Mouse (Mus musculus): Measurements from ENCODE around the gene Miip. TPM values are rescaled to one million over a fixed set of nuclear protein-coding genes. Genes with fewer than 3 reads are reported as not detected.

Gene Miip
- polyA plus RNA-seq (2015; fragmentation: Nextera tagmentation; extraction: Ambion mirVana): 30.8 and 36.3 TPM in 2 replicates

DNA sequence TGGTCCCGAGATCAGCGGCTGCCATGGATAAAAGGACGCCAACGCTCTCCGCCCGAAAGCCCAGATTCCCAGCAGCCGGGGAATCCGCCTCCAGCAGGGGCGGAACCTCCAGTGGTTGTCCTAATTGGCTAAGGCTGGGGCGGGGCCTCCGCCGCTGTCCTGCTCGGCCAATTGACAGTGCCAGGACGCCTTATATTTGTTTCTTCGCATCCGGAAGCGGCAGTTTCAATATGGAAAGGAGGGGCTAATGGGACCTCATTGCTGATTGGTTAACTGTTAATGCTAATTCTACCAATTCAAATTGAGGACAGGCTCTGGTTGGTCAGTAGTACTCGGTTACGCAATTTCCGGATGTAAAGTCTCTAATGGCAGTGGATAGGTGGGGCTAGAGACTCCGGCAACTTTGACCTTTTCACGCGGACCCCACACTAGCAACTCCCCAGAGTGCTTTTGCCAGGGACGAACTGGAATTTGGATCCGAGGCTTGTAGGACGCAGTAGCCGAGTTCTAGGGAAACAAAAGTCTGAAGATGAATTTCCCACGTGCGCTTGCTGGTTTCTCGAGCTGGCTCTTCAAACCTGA is at the start of gene Miip, which contains the start of gene Fv1:
Miip (minus strand) TSS at position 367 of the 582 bp plus-strand sequence.
Fv1 (plus strand) TSS at position 530 of the 582 bp plus-strand sequence.
- under 1% methylated on average over 30 of the region's 30 CpGs for WGBS

DNA sequence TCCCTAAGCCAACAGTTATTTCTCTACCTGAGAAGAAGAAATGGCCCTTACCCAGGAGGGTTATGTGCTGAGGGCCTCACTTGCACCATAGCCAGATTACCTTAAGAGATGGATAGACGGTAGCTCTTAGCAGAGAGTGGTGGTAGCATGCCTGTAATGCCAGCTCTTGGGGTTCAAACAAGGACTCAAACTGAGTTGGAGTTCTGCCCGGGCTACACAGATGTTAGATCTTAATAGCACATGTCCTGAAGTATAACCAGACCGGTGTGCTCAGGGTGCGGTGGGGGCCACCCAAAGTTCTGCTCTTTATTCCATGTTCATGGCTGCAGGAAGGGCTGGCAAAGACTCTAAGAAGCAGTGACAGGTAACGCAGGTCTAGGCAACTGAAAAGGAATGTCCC is 40.9 kb upstream of the Miip start:
- Histone ChIP-seq H3K27me3 (no peaks in the 10 kb centered on the region), H3K36me3 (peaks cover 51% of the 10 kb centered on the region), H3K4me1 (peaks cover 4% of the 10 kb centered on the region), H3K9me3 (no peaks in the 10 kb centered on the region), H3K4me2 (no peak overlapping the region), H3K4me3 (no peak overlapping the region), H3K27ac (no peak overlapping the region), H3K9ac (no peak overlapping the region)
- ATAC-seq (ENCODE audit: insufficient number of reproducible peaks, low FRiP score, low TSS enrichment, low read depth): no peak
- WGBS: 75% methylated on average over 5 of the region's 5 CpGs

More for the DNA sequence above, at the start of gene Miip, which contains the start of gene Fv1:
- Histone ChIP-seq H3K4me2 (peak within 1 kb of the TSS; percentile 81), H3K4me1 (peaks cover 23% of the 10 kb centered on the region), H3K36me3 (peaks cover 38% of the 10 kb centered on the region), H3K4me3 (peak within 1 kb of the TSS; percentile 83), H3K9ac (peak within 1 kb of the TSS; percentile 79), H3K9me3 (no peaks in the 10 kb centered on the region), H3K27ac (peak within 1 kb of the TSS; percentile 88), H3K27me3 (no peaks in the 10 kb centered on the region)
- ATAC-seq (ENCODE audit: insufficient number of reproducible peaks, low FRiP score, low TSS enrichment, low read depth): peak; percentile 98

DNA sequence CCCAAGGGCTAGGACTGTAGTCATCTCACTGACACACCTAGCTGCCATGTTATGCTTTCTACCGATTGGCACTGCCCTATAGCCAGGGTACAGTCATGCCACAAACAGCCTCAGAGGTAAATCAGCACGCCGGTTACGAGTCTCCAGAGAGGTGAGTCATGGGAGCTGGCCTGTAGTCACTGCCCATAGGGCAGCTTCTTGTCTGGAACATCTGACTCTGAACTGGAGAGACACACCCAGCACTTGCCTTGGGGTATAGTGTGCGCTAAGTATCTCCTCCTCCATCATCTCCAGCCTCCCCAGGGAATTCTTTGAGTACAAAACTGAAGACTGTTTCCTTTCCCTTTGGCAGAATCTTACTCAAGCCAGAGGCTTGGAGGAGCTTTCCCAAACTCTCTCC is 37.6 kb upstream of the Miip start:
- ATAC-seq (ENCODE audit: insufficient number of reproducible peaks, low FRiP score, low TSS enrichment, low read depth): no peak
- Histone ChIP-seq H3K9ac (no peak overlapping the region), H3K4me1 (peaks cover 15% of the 10 kb centered on the region), H3K27ac (no peak overlapping the region), H3K4me2 (no peak overlapping the region), H3K4me3 (no peak overlapping the region), H3K27me3 (no peaks in the 10 kb centered on the region), H3K36me3 (peaks cover 37% of the 10 kb centered on the region), H3K9me3 (no peaks in the 10 kb centered on the region)
- 61% methylated on average over 5 of the region's 5 CpGs for WGBS

DNA sequence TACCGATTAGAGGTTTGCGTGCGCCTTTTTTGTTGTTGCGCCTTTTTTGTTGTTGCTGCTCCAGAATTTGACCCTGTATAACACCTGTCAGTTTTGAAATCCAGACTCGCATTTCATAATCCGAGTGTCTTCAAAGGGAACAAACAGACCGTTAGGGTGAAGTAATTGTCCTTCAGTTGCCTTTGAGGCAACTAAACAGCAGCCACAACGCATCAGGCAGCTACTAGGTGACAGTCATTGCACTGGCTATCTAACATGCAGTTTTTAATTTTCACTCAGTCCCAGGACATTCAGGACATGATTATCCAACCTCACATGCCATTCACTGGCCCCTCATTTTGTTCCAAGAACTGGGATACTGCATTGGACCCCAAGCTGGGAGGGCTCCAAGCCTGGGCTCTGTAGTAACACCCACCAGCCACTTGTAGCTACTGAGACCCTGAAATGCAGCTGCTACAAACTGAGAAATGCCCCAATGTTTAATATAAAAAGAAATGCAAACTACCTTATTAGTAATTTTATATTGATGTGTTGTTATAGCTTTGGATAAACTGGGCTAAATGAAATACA is 36.6 kb upstream of the Miip start:
- peak overlapping the region; percentile 71 for H3K4me2 ChIP-seq
- peak overlapping the region; percentile 87; the same call in 1 of the 2 replicates for H3K9ac ChIP-seq
- no peaks in the 10 kb centered on the region for H3K27me3 ChIP-seq
- no peak overlapping the region for H3K27ac ChIP-seq
- H3K36me3 ChIP-seq: peaks cover 34% of the 10 kb centered on the region
- H3K9me3 ChIP-seq: no peaks in the 10 kb centered on the region
- peak overlapping the region; percentile 91 for H3K4me3 ChIP-seq
- peaks cover 15% of the 10 kb centered on the region for H3K4me1 ChIP-seq
- WGBS: under 1% methylated on average over 8 of the region's 8 CpGs
- no peak; the same call in 1 of the 2 replicates for ATAC-seq (ENCODE audit: insufficient number of reproducible peaks, low FRiP score, low TSS enrichment, low read depth)

DNA sequence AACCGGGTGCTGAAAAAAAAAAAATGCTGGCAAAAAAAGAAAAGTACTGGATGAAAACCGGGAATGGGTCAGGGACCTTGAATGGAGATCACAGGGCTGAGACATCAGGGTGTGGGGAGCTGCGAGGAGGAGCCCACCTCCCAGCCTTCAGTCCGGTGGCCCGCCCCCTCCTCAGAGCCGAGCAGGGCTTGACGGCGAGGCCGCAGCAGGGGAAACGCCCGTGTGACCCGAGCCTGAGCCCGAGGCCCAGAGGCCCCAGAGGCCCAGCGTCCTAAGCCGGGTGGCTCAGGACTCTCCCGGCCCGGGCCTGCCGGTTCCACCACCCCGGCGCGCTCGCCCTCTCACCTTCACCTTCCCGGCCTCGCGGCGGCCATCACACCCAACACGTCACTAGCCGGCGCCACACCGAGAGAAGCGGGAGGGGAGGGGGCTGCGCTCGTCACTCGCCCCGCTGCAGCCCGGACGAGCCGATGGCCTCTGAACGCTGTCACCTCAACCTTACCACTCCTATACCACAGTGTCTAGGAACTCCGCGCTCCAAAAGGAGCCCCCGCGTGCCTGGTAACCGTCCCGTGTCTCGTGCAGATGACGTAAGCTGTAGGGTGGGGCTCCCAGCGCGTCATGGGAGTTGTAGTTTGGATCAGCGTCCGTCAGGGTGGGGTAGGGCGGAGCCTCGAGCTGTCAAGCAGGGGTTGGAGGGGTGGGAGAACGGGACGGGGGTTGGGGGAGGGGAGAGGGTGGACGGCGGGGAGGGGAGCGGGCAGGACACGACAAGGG is 35.9 kb upstream of the Miip start, which contains the start of gene Mfn2:
Mfn2 (minus strand) TSS at position 392 of the 777 bp plus-strand sequence.
- Histone ChIP-seq H3K4me2 (peak within 1 kb of the TSS; percentile 71), H3K4me1 (peaks cover 15% of the 10 kb centered on the region), H3K9me3 (no peaks in the 10 kb centered on the region), H3K27me3 (no peaks in the 10 kb centered on the region), H3K36me3 (peaks cover 34% of the 10 kb centered on the region), H3K4me3 (peak within 1 kb of the TSS; percentile 91), H3K27ac (peak within 1 kb of the TSS; percentile 86), H3K9ac (peak within 1 kb of the TSS; percentile 87)
- WGBS: 0% methylated on average over 46 of the region's 59 CpGs
- ATAC-seq (ENCODE audit: insufficient number of reproducible peaks, low FRiP score, low TSS enrichment, low read depth): peak; percentile 91

DNA sequence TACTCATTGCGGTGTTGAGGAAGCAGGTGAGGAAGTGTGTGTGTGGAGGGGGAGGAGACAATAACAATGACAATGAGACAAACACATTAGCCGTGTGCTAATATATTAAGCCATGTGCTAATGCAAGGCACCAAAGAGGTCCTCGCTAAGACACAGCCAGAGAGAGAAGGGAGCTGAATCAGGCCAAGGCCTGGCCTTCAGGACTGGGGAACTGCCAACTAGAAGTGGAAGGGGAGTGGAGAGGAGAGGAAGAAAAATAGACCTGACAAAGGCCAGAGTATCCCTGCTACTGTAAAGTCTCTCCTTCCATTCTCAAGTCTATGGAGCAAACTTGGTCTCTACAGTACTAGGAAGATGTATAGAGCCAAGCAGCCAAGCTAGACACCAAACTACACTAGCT is 35.0 kb upstream of the Miip start:
- no peak for ATAC-seq (ENCODE audit: insufficient number of reproducible peaks, low FRiP score, low TSS enrichment, low read depth)
- WGBS: 81% methylated on average over 3 of the region's 3 CpGs
- H3K4me1 ChIP-seq: peaks cover 15% of the 10 kb centered on the region
- H3K27ac ChIP-seq: no peak overlapping the region
- H3K4me2 ChIP-seq: peak overlapping the region; percentile 52
- no peaks in the 10 kb centered on the region for H3K9me3 ChIP-seq
- H3K36me3 ChIP-seq: peaks cover 38% of the 10 kb centered on the region
- peak overlapping the region; percentile 91 for H3K4me3 ChIP-seq
- no peaks in the 10 kb centered on the region for H3K27me3 ChIP-seq
- peak overlapping the region; percentile 87; the same call in 1 of the 2 replicates for H3K9ac ChIP-seq

DNA sequence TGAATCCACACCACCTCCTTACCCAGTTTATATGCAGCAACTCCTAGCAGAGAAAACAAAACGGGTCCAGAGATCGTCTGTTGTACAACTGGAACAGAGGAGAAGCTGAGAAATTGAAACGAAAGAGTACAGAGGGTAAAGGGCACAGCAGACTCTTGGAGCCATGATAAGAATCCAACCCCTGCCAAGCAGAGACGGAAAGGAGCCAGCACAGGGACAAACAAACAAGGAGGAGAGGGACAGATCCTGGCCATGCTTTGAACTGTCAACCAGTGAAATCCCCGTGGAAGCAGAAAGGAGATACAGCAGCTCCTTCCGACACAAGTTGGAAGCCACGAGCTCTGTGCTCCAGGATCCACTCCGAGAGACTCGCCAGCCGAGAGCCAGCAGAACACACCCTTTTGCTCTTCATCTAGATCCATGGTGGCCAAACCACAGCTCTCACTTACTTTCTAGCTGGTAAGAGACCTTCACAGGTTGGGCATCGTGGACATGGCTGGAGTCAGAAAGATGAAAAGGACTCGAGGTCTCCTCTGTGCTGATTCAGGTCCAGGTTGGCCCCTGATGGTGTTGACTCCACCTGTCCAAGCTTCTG is 34.4 kb upstream of the Miip start:
- peak overlapping the region; percentile 52; the same call in 1 of the 2 replicates for H3K4me2 ChIP-seq
- peaks cover 44% of the 10 kb centered on the region for H3K36me3 ChIP-seq
- H3K4me1 ChIP-seq: peaks cover 15% of the 10 kb centered on the region
- no peak for ATAC-seq (ENCODE audit: insufficient number of reproducible peaks, low FRiP score, low TSS enrichment, low read depth)
- H3K27me3 ChIP-seq: no peaks in the 10 kb centered on the region
- 89% methylated on average over 12 of the region's 12 CpGs for WGBS
- H3K27ac ChIP-seq: no peak overlapping the region
- H3K9ac ChIP-seq: no peak overlapping the region
- H3K9me3 ChIP-seq: no peaks in the 10 kb centered on the region
- H3K4me3 ChIP-seq: no peak overlapping the region; the same call in 1 of the 2 replicates

DNA sequence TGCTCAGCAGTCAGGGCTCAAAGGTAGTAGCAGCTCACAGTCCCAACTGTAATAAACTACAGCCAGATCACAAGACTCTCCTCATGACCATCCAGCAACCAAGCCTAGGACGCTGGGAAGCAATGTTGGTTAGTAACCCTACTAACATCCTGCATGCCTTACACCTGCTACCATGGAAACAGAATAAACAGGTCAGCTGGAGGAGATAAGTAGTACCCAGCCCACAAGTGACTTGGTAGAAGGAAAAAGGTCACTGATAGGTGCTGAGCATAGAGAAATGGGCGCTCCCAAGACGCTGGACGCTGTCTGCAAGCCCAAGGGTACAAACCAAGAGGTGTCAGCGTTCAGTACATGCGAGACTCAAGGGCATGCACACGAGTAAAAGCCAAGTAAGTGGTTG is 31.8 kb upstream of the Miip start:
- no peaks in the 10 kb centered on the region for H3K27me3 ChIP-seq
- ATAC-seq (ENCODE audit: insufficient number of reproducible peaks, low FRiP score, low TSS enrichment, low read depth): no peak
- H3K4me3 ChIP-seq: no peak overlapping the region
- peaks cover 15% of the 10 kb centered on the region for H3K4me1 ChIP-seq
- no peaks in the 10 kb centered on the region for H3K9me3 ChIP-seq
- H3K9ac ChIP-seq: no peak overlapping the region
- no peak overlapping the region for H3K27ac ChIP-seq
- H3K4me2 ChIP-seq: no peak overlapping the region
- WGBS: 87% methylated on average over 7 of the region's 7 CpGs
- H3K36me3 ChIP-seq: peaks cover 69% of the 10 kb centered on the region

DNA sequence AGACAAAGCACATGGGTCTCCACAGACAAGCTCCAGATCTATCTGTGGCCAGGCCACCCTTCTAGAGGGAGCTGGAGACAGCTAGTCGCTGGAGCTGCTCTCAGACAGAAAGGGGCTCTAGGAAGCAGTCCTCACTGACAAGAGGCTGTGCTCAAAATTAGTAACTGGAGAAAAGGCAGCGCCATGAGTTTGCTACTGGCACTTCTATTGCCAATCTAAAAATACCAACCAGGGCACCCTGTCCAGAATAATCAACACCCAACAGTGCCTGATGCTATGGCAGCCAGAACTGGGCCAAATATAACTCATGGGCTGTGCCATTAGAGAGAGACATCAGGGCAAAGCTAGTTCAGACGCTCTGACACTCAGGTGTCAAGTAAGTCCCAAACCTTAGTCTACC is 28.7 kb upstream of the Miip start:
- no peak overlapping the region for H3K4me2 ChIP-seq
- H3K9ac ChIP-seq: no peak overlapping the region
- no peak for ATAC-seq (ENCODE audit: insufficient number of reproducible peaks, low FRiP score, low TSS enrichment, low read depth)
- H3K4me3 ChIP-seq: no peak overlapping the region
- H3K27ac ChIP-seq: no peak overlapping the region
- no peaks in the 10 kb centered on the region for H3K9me3 ChIP-seq
- H3K4me1 ChIP-seq: no peaks in the 10 kb centered on the region
- H3K36me3 ChIP-seq: peaks cover 85% of the 10 kb centered on the region
- 87% methylated on average over 3 of the region's 3 CpGs for WGBS
- no peaks in the 10 kb centered on the region for H3K27me3 ChIP-seq

DNA sequence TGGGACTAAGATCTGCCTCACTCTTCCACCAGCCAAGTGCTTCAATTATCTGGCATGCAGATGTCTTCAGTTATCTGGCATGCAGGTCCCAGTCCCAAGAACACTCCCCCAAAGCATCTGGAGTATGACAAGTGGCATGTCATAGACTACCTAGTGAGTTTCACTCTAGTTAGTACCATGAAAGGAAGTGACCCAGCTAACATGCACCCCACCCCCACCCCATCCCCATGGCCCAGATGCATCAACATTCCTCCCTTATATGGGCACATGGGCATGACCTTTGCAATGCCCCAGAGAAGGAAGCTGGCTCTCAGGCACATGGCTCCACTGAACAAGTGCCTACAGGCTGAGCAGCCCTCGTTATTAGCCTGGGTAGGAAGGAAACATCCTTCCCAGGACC is 27.8 kb upstream of the Miip start:
- no peak overlapping the region for H3K4me3 ChIP-seq
- H3K9me3 ChIP-seq: no peaks in the 10 kb centered on the region
- no peaks in the 10 kb centered on the region for H3K4me1 ChIP-seq
- H3K27ac ChIP-seq: no peak overlapping the region
- H3K9ac ChIP-seq: no peak overlapping the region
- no peaks in the 10 kb centered on the region for H3K27me3 ChIP-seq
- WGBS: 42% methylated on average over 1 of the region's 1 CpGs
- no peak overlapping the region for H3K4me2 ChIP-seq
- H3K36me3 ChIP-seq: peaks cover 86% of the 10 kb centered on the region
- no peak for ATAC-seq (ENCODE audit: insufficient number of reproducible peaks, low FRiP score, low TSS enrichment, low read depth)

DNA sequence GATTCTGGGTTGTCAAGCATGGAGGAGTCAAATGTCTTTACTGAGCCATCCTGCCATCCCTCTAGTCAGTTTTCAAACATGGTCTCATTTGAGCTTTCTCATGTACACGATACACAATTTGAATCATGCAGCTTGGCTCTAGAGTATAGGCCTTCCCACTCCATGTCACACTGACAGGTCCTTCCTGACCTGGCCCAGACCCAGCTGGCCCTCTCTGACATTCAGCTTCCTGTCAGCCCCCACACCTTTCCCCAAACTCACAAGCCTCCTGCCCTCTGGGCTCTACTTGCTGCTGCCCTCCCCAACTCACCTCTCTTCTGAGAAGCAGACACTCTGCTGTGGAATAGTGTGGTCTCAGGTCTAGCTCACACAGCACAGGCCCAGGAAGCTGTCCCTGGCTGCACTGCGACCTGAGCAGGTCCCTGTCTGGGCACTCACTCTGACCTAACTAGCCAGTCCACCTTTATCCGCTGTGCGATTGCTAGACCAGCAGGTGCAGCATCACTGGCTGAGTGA is 27.3 kb upstream of the Miip start:
- WGBS: 91% methylated on average over 4 of the region's 4 CpGs
- ATAC-seq (ENCODE audit: insufficient number of reproducible peaks, low FRiP score, low TSS enrichment, low read depth): no peak

More for the DNA sequence above, 27.3 kb upstream of the Miip start:
- H3K27ac ChIP-seq: no peak overlapping the region
- H3K9ac ChIP-seq: no peak overlapping the region
- H3K9me3 ChIP-seq: no peaks in the 10 kb centered on the region
- H3K36me3 ChIP-seq: peaks cover 89% of the 10 kb centered on the region
- no peak overlapping the region for H3K4me3 ChIP-seq
- H3K4me2 ChIP-seq: no peak overlapping the region
- no peaks in the 10 kb centered on the region for H3K4me1 ChIP-seq
- H3K27me3 ChIP-seq: no peaks in the 10 kb centered on the region
